Mouse (Mus musculus) heart, embryonic 13.5 days (tissue): Measurements from ENCODE around the gene Krt81. TPM values are rescaled to one million over a fixed set of nuclear protein-coding genes. Genes with fewer than 3 reads are reported as not detected.

Source experiments
- ATAC-seq: fragments of 200-750 bp; cut with Nextera tagmentation; 2 replicates; pipeline ENCODE4 v1.8.0; 2017; ENCODE audit warnings: moderate TSS enrichment; ENCODE audit not compliant: insufficient number of reproducible peaks, low FRiP score, low TSS enrichment; ENCODE audit errors: extremely low read depth
- H3K27ac ChIP-seq: fragments of 300-500 bp; sonication (generic); replicated peaks from 2 replicates; pipeline ENCODE4 v1.5.1; 2015; ENCODE audit warnings: moderate library complexity, mild to moderate bottlenecking, inconsistent platforms
- H3K27me3 ChIP-seq: fragments of 300-500 bp; sonication (generic); replicated peaks from 2 replicates; pipeline ENCODE4 v1.6.1; 2015; ENCODE audit warnings: mild to moderate bottlenecking, inconsistent platforms
- H3K36me3 ChIP-seq: fragments of 300-500 bp; sonication (generic); 2 replicates; pipeline ENCODE4 v1.6.1; 2015; ENCODE audit warnings: mild to moderate bottlenecking, inconsistent platforms
- H3K4me1 ChIP-seq: fragments of 300-500 bp; sonication (generic); 2 replicates; pipeline ENCODE4 v1.6.1; 2015; ENCODE audit warnings: inconsistent platforms
- H3K4me2 ChIP-seq: fragments of 300-500 bp; sonication (generic); 2 replicates; pipeline ENCODE4 v1.6.1; 2015; ENCODE audit warnings: inconsistent platforms, mild to moderate bottlenecking, moderate library complexity
- H3K4me3 ChIP-seq: fragments of 300-500 bp; sonication (generic); 2 replicates; pipeline ENCODE4 v1.5.1; 2015; ENCODE audit warnings: moderate library complexity, mild to moderate bottlenecking, inconsistent platforms
- H3K9ac ChIP-seq: fragments of 300-500 bp; sonication (generic); 2 replicates; pipeline ENCODE4 v1.6.1; 2015; ENCODE audit warnings: inconsistent platforms, mild to moderate bottlenecking, moderate library complexity
- H3K9me3 ChIP-seq: fragments of 300-500 bp; sonication (generic); 2 replicates; pipeline ENCODE4 v1.6.1; 2016; ENCODE audit warnings: inconsistent platforms
- WGBS: fragments of 180-500 bp; shearing (Covaris S2); methylation state at CpG from one replicate; pipeline ENCODE4 v1.1.7; 2015; ENCODE audit warnings: mixed read lengths; 5-methylcytosine and 5-hydroxymethylcytosine counted together
- polyA plus RNA-seq: library from polyadenylated mRNA; unstranded; fragments of >200 nt; fragmentation: Nextera tagmentation; extraction: Ambion mirVana; gene quantifications from 2 replicates; pipeline ENCODE4 v1.2.1, GENCODE M21; 2015

Krt81 gene
- polyA plus RNA-seq, 1 experiment from 2014 or later, result not detected

- H3K9me3 ChIP-seq, result no peaks in the 10 kb centered on the region
- peaks cover 21% of the 10 kb centered on the region for H3K4me1 ChIP-seq
- no peak overlapping the region for H3K9ac ChIP-seq
- no peak for ATAC-seq
- H3K4me2 ChIP-seq, result no peak overlapping the region
- peaks cover 34% of the 10 kb centered on the region for H3K27me3 ChIP-seq
- 79% methylated on average over 1 of the region's 1 CpGs for WGBS
- H3K27ac ChIP-seq, result no peak overlapping the region
- H3K36me3 ChIP-seq, result no peaks in the 10 kb centered on the region
- H3K4me3 ChIP-seq, result no peak overlapping the region
Measured at GRCm38 (mm10) chr15:101483646-101484045, 20.1 kb upstream of the Krt81 start.

DNA sequence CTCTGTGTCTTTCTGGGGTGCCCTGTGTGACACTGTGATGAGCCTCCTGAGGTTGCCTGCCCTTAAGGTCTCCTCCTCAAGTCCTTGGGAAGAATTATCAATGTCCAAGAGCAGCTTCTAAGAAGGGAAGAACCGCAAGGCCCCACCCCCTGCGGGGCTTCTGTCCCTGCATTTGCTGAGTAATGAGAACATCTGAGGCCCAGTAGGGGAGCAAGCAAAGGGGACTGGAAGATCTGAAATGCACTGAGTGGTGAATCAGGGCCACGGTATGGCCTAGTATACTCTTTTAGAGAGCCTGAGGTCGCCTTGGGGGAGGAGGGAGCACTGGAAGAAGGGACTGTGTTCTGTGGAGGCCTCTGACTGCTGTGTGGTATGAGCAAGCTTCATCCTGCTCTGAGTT is 18.5 kb upstream of the Krt81 start:
- no peaks in the 10 kb centered on the region for H3K36me3 ChIP-seq
- no peaks in the 10 kb centered on the region for H3K9me3 ChIP-seq
- no peak overlapping the region for H3K27ac ChIP-seq
- H3K4me1 ChIP-seq, result peaks cover 21% of the 10 kb centered on the region
- no peak overlapping the region for H3K4me3 ChIP-seq
- no peak for ATAC-seq
- H3K9ac ChIP-seq, result no peak overlapping the region
- H3K27me3 ChIP-seq, result peaks cover 49% of the 10 kb centered on the region
- 31% methylated on average over 4 of the region's 4 CpGs for WGBS
- H3K4me2 ChIP-seq, result no peak overlapping the region

DNA sequence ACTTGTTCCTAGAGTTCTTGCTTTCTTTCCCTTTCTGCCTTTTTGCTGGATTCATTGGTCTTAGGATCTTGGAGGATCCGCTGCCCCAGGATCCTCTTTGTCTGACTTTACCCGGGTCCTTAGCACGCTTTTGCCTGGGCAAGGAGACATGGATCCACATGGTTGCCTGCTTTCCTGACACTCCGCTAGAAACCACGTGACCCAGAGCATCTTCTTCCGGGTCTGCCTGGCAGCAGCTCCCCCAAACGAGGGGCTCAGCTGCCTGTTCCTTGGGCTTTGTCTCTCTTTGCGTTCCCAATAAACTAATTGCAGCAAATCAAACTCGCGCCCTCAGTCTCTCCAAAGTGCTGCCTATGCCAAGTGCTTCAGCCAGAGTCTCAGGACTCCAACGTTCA is 16.1 kb upstream of the Krt81 start:
- Histone ChIP-seq H3K4me1 (peaks cover 13% of the 10 kb centered on the region), H3K9me3 (no peaks in the 10 kb centered on the region), H3K27ac (no peak overlapping the region), H3K27me3 (peaks cover 57% of the 10 kb centered on the region), H3K36me3 (no peaks in the 10 kb centered on the region), H3K4me2 (peak overlapping the region; percentile 69), H3K9ac (0 out of 2 replicates have a peak overlapping the region, but pooled peaks have one; percentile 33), H3K4me3 (peak overlapping the region; percentile 37)
- 36% methylated on average over 11 of the region's 11 CpGs for WGBS
- no peak for ATAC-seq

DNA sequence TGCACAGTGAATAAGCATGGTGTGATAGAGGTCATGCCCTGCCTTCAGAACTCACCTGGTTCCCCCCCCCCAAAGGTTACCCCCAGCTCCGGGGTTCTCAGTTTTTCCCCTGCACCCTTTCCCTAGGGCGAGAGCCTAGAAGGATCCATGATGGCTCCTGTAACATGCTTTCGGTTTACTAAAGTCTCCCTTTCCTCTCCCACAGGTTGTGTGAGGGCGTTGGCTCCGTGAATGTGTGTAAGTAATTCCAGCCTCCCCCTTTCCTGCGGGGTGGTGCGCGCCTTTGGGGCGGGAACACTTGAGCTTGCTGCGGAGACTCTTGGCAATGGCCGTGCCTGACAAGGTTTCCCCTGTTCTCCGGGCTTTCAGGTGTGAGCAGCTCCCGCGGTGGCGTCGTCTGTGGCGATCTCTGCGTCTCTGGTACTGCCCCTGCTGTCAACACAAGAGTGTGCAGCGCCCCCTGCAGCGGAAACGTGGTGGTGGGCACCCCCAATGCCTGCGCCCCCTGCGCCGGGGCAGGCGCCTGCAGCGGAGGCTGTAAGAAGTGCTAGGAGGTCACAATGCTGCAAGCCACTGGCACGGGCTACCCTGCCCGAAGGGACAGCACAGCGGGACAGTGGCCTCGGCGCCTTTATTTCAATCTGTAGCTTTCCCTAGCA is 15.6 kb upstream of the Krt81 start:
- Histone ChIP-seq H3K4me1 (peaks cover 11% of the 10 kb centered on the region), H3K36me3 (no peaks in the 10 kb centered on the region), H3K4me2 (peak overlapping the region; percentile 69), H3K4me3 (peak overlapping the region; percentile 37), H3K27ac (no peak overlapping the region), H3K27me3 (peaks cover 57% of the 10 kb centered on the region), H3K9ac (peak overlapping the region; percentile 33; the same call in 1 of the 2 replicates), H3K9me3 (no peaks in the 10 kb centered on the region)
- no peak for ATAC-seq
- 8% methylated on average over 31 of the region's 31 CpGs for WGBS

DNA sequence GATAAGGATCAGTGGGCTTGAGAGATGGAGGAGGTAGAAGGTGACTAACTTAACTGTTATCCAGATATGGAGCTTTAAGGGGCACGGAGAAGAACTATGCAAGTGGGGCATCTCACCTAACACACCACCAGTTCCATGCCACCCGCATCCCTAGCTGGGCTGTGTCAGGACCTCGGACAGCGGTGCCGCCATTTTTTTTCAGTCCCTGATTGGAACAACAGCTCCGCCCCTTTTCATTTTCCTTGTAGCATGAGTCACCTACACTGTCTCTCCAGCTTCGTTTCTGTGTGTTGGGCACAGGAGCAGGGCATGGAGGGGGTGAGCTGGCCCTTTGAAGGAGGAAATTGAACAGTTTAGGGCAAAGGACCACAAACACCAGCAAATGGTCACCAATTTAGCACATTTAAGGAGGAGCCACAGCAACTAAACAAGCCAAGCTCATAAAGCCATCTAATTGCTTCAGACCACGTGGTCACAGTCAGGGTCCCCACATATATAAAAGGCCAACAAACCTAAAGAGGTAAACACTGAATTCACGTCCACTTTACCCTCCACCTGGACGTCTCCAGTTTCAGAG is 9.5 kb upstream of the Krt81 start, which contains the start of gene Krt86:
Gene Krt86, plus strand, starts transcription at position 527 of the 577 bp plus-strand sequence.
- H3K4me1 ChIP-seq, result no peaks in the 10 kb centered on the region

GRCm38 (mm10) chr15:101469093-101469492 is 5.5 kb upstream of the Krt81 start:
- no peak overlapping the region for H3K4me2 ChIP-seq
- H3K9me3 ChIP-seq, result no peaks in the 10 kb centered on the region
- no peak overlapping the region for H3K9ac ChIP-seq
- ATAC-seq, result no peak
- no peak overlapping the region for H3K4me3 ChIP-seq
- no peak overlapping the region for H3K27ac ChIP-seq
- 0 out of 2 replicates have a peak, but pooled peaks cover 4% of the 10 kb centered on the region for H3K27me3 ChIP-seq
- H3K4me1 ChIP-seq, result no peaks in the 10 kb centered on the region
- no peaks in the 10 kb centered on the region for H3K36me3 ChIP-seq
- 75% methylated on average over 4 of the region's 4 CpGs for WGBS

More for the DNA sequence above, 9.5 kb upstream of the Krt81 start, which contains the start of gene Krt86:
- ATAC-seq, result no peak
- no peak within 1 kb of the TSS for H3K27ac ChIP-seq
- no peak within 1 kb of the TSS for H3K4me2 ChIP-seq
- H3K27me3 ChIP-seq, result peaks cover 20% of the 10 kb centered on the region
- no peaks in the 10 kb centered on the region for H3K36me3 ChIP-seq
- 22% methylated on average over 10 of the region's 10 CpGs for WGBS
- no peak within 1 kb of the TSS for H3K4me3 ChIP-seq
- H3K9me3 ChIP-seq, result no peaks in the 10 kb centered on the region
- no peak within 1 kb of the TSS for H3K9ac ChIP-seq

DNA sequence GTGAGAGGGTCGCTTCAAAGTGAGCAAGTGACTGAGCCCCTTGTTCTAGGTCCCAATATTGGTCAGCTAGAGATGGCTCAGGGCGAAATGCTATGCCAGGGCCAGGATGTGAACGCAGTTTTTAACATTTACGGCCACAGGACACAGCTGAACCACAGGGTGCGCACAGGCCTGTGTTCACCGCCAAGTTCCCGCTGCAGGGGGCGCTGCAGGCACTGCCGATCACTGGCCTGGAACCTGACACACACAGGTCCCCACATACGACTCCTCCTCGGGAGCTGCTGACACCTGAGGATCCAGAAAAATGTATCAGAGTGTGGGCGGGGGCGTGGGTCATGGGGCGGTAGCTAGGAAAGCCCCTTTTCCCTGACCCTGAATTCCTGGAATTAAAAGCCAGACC is 4.3 kb downstream of the Krt81 start:
- H3K27me3 ChIP-seq, result peaks cover 31% of the 10 kb centered on the region; the same call in 1 of the 2 replicates
- no peak overlapping the region for H3K4me3 ChIP-seq
- H3K9ac ChIP-seq, result no peak overlapping the region
- no peak overlapping the region for H3K27ac ChIP-seq
- no peak for ATAC-seq
- no peaks in the 10 kb centered on the region for H3K36me3 ChIP-seq
- H3K4me2 ChIP-seq, result no peak overlapping the region
- peaks cover 4% of the 10 kb centered on the region; the same call in 1 of the 2 replicates for H3K9me3 ChIP-seq
- 74% methylated on average over 14 of the region's 14 CpGs for WGBS
- H3K4me1 ChIP-seq, result no peaks in the 10 kb centered on the region

GRCm38 (mm10) chr15:101458361-101458930 is 5.1 kb downstream of the Krt81 start:
- Histone ChIP-seq H3K4me2 (no peak overlapping the region), H3K27me3 (peaks cover 32% of the 10 kb centered on the region; the same call in 1 of the 2 replicates), H3K27ac (no peak overlapping the region), H3K9ac (no peak overlapping the region), H3K4me1 (0 out of 2 replicates have a peak, but pooled peaks cover under 1% of the 10 kb centered on the region), H3K9me3 (peaks cover 4% of the 10 kb centered on the region; the same call in 1 of the 2 replicates), H3K4me3 (no peak overlapping the region), H3K36me3 (no peaks in the 10 kb centered on the region)
- 67% methylated on average over 16 of the region's 16 CpGs for WGBS
- ATAC-seq, result no peak

DNA sequence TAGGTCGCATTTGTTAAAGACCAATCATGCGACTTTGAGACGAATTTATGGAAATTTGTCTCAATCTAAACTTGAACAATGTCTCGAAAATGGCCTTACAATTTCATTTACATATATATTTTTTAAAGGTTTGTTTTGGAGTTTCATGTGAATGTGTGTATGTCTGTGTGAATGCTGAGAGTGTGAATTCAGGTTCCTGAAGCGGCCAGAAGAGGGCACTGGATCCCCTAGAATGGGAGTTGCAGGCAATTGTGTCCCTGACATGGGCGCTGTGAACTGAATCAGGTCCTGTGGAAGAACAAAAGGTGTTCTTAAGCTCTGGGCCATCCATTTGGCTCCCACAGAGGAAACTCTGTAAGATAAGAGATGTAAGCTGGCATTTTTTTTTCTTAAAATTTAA is 7.7 kb downstream of the Krt81 start:
- H3K9ac ChIP-seq, result no peak overlapping the region
- no peak overlapping the region for H3K4me3 ChIP-seq
- 78% methylated on average over 6 of the region's 6 CpGs for WGBS
- no peak overlapping the region for H3K27ac ChIP-seq
- peaks cover 6% of the 10 kb centered on the region; the same call in 1 of the 2 replicates for H3K4me1 ChIP-seq
- H3K36me3 ChIP-seq, result no peaks in the 10 kb centered on the region
- H3K9me3 ChIP-seq, result peaks cover 4% of the 10 kb centered on the region; the same call in 1 of the 2 replicates
- H3K4me2 ChIP-seq, result no peak overlapping the region
- ATAC-seq, result no peak
- H3K27me3 ChIP-seq, result peaks cover 12% of the 10 kb centered on the region; the same call in 1 of the 2 replicates

DNA sequence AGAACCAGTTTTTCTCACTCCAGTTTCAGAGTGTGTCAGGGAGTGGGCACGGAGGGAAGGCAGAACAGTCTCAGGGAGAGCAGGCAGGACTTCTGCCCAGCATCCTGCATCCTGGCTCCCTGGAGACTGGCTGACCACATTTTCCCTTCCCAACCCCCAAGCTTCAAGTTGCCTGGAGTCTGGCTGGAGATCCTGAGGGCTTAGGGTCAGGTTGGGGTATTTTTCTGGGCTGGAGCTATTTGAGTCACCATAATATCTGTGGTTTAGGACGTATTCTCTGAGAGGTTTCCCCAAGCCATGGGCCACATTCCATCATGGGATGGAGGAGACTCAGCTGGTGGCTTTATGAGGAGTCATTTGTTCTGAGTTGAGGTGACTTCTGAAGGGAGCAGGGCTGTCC is 8.3 kb downstream of the Krt81 start:
- peaks cover 12% of the 10 kb centered on the region; the same call in 1 of the 2 replicates for H3K27me3 ChIP-seq
- H3K4me1 ChIP-seq, result peaks cover 6% of the 10 kb centered on the region; the same call in 1 of the 2 replicates
- H3K9me3 ChIP-seq, result peaks cover 4% of the 10 kb centered on the region; the same call in 1 of the 2 replicates
- H3K27ac ChIP-seq, result no peak overlapping the region
- H3K4me3 ChIP-seq, result no peak overlapping the region
- ATAC-seq, result no peak
- no peak overlapping the region for H3K9ac ChIP-seq
- 72% methylated on average over 2 of the region's 2 CpGs for WGBS
- H3K4me2 ChIP-seq, result no peak overlapping the region
- H3K36me3 ChIP-seq, result no peaks in the 10 kb centered on the region

DNA sequence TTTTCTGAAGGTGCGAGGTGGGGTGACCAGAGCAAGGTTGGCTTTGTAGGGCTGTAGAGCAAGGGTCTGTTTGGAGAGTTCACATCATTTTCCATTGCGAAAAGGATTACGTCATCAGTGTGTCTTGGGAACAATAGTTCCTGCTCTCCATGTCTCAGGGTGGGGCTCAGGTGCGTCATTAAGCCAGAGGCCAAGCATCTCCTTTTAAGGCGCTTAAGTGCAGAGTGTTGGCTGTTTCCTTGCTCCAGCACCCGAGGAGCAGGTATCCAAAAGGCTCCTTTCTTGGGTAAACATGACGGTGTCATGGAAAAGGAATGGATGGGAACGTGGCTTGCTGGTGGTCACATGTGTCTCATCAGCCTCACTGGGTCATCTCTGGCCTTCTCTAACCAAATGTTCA is 8.8 kb downstream of the Krt81 start:
- 83% methylated on average over 8 of the region's 8 CpGs for WGBS
- Histone ChIP-seq H3K27ac (no peak overlapping the region), H3K4me1 (peaks cover 6% of the 10 kb centered on the region; the same call in 1 of the 2 replicates), H3K9ac (no peak overlapping the region), H3K36me3 (no peaks in the 10 kb centered on the region), H3K9me3 (peaks cover 4% of the 10 kb centered on the region; the same call in 1 of the 2 replicates), H3K4me3 (no peak overlapping the region), H3K4me2 (no peak overlapping the region), H3K27me3 (peaks cover 12% of the 10 kb centered on the region; the same call in 1 of the 2 replicates)
- no peak for ATAC-seq
